Mouse (Mus musculus) ZHBTc4 (cell line): Measurements from ENCODE around the gene Tstd3.

Experiments used
- DNase-seq: peaks from one replicate; pipeline ENCODE4 v3.0.0-alpha.2; 2011; ENCODE audit warnings: low read depth, low spot score

Tstd3 gene

GRCm38 (mm10) chr4:21766863-21767304, at the start of gene Tstd3, which contains the start of gene Usp45:
TSS of gene Tstd3 (minus strand) at chr4:21767212.
TSS of gene Usp45 (plus strand) at chr4:21767156.
- peak; percentile 83 for DNase-seq

- DNase-seq, result peak; percentile 84
Observed at GRCm38 (mm10) chr4:21814029-21814428, 47.0 kb upstream of the Tstd3 start.

GRCm38 (mm10) chr4:21812635-21813034, 45.6 kb upstream of the Tstd3 start:
- DNase-seq, result no peak

- no peak for DNase-seq
Observed at GRCm38 (mm10) chr4:21810608-21811007, 43.6 kb upstream of the Tstd3 start.

GRCm38 (mm10) chr4:21807204-21807603, 40.2 kb upstream of the Tstd3 start:
- DNase-seq, result no peak

GRCm38 (mm10) chr4:21801620-21802019, 34.6 kb upstream of the Tstd3 start:
- no peak for DNase-seq

GRCm38 (mm10) chr4:21801013-21801412, 34.0 kb upstream of the Tstd3 start:
- DNase-seq, result no peak

GRCm38 (mm10) chr4:21793631-21794030, 26.6 kb upstream of the Tstd3 start:
- DNase-seq, result no peak

- DNase-seq, result no peak
Observed at GRCm38 (mm10) chr4:21789836-21790235, 22.8 kb upstream of the Tstd3 start.

- no peak for DNase-seq
Observed at GRCm38 (mm10) chr4:21788903-21789302, 21.9 kb upstream of the Tstd3 start.

GRCm38 (mm10) chr4:21786268-21786667, 19.3 kb upstream of the Tstd3 start:
- DNase-seq, result no peak

GRCm38 (mm10) chr4:21780816-21781726, 14.1 kb upstream of the Tstd3 start:
- no peak for DNase-seq

GRCm38 (mm10) chr4:21776946-21777265, 9.9 kb upstream of the Tstd3 start:
- DNase-seq, result no peak

GRCm38 (mm10) chr4:21776091-21776945, 9.3 kb upstream of the Tstd3 start:
- DNase-seq, result peak; percentile 94

GRCm38 (mm10) chr4:21772306-21772705, 5.3 kb upstream of the Tstd3 start:
- no peak for DNase-seq

GRCm38 (mm10) chr4:21771064-21771463, 4.1 kb upstream of the Tstd3 start:
- DNase-seq, result peak; percentile 53

GRCm38 (mm10) chr4:21766171-21766862, 695 bp downstream of the Tstd3 start:
- no peak for DNase-seq

- peak; percentile 77 for DNase-seq
Observed at GRCm38 (mm10) chr4:21763827-21764226, 3.2 kb downstream of the Tstd3 start.

GRCm38 (mm10) chr4:21761416-21762160, 5.4 kb downstream of the Tstd3 start:
- DNase-seq, result no peak

GRCm38 (mm10) chr4:21758860-21759259, 8.2 kb downstream of the Tstd3 start:
- peak; percentile 60 for DNase-seq
